Mouse (Mus musculus) A20 (cell line): ENCODE measurements around the gene Gpcpd1.

ENCODE experiments used
- DNase-seq: peaks from one replicate; pipeline ENCODE4 v3.0.0-alpha.2; 2011; ENCODE audit warnings: low read depth, low spot score

Gene Gpcpd1

DNA sequence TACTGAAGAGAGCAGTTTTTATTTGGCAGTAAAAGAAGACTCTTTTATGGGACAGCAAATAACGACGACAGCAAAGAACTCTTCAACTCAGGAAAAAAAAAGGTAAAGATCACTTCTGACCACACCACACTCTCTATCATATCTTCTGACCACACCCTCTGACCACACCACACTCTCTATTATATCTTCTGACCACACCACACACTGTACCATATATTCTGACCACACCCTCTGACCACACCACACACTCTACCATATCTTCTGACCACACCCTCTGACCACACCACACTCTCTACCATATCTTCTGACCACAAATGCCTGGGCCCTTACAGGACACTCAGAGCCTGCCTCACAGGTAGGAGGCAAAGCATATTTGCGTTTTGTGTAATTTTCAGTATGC lies 106.0 kb downstream of the Gpcpd1 start:
- no peak for DNase-seq
